Mouse (Mus musculus) thymus, adult 2 months (tissue): ENCODE results near the gene Gm26920. TPM values are rescaled to one million over a fixed set of nuclear protein-coding genes. Genes with fewer than 3 reads are reported as not detected.
A peak's percentile ranks its signal among the peaks of the same experiment; 100 is the strongest.
"Not testable (repeated sequence)": the region's sequence is repeated elsewhere in the genome, so short reads cannot be mapped to it uniquely, and the experiment has no call there.

ENCODE experiments used
- DNase-seq: peaks from one replicate; pipeline ENCODE4 v3.0.0; 2021
- H3K27ac ChIP-seq: fragments of 200-500 bp; 2 replicates; pipeline ENCODE4 v1.5.1; 2012; ENCODE audit warnings: low read length, control low read depth; ENCODE audit not compliant: control insufficient read depth, insufficient read depth
- H3K27me3 ChIP-seq: fragments of 200-500 bp; 2 replicates; pipeline ENCODE4 v1.6.1; 2012; ENCODE audit warnings: mild to moderate bottlenecking, low read length, moderate library complexity, mixed read lengths; ENCODE audit not compliant: control insufficient read depth, insufficient read depth
- H3K36me3 ChIP-seq: fragments of 200-500 bp; 2 replicates; pipeline ENCODE4 v1.6.1; 2012; ENCODE audit warnings: mild to moderate bottlenecking, low read length, moderate library complexity; ENCODE audit not compliant: control insufficient read depth, insufficient read depth
- H3K4me1 ChIP-seq: fragments of 200-500 bp; replicated peaks from 2 replicates; pipeline ENCODE4 v1.6.1; 2012; ENCODE audit warnings: low read length; ENCODE audit not compliant: control insufficient read depth, insufficient read depth
- H3K4me3 ChIP-seq: fragments of 200-500 bp; 2 replicates; pipeline ENCODE4 v1.5.1; 2012; ENCODE audit warnings: mild to moderate bottlenecking, low read length, control low read depth, moderate library complexity; ENCODE audit not compliant: control insufficient read depth, insufficient read depth
- CTCF ChIP-seq: fragments of 200-500 bp; IDR thresholded peaks from 2 replicates; pipeline ENCODE4 v1.5.1; 2012; ENCODE audit warnings: mild to moderate bottlenecking, control low read depth, low read length, moderate library complexity, borderline replicate concordance; ENCODE audit not compliant: control insufficient read depth, poor library complexity, insufficient read depth; ENCODE audit errors: extremely low read depth
- POLR2A ChIP-seq: fragments of 200-500 bp; IDR thresholded peaks from 2 replicates; pipeline ENCODE4 v1.6.1; 2012; ENCODE audit warnings: mild to moderate bottlenecking, low read length, control low read depth, moderate library complexity; ENCODE audit not compliant: control insufficient read depth, poor library complexity, insufficient read depth; ENCODE audit errors: extremely low read depth
- WGBS: fragments of 180-500 bp; shearing (Covaris S2); methylation state at CpG from one replicate; pipeline ENCODE4 v1.1.7; 2018; 5-methylcytosine and 5-hydroxymethylcytosine counted together
- polyA plus RNA-seq: library from polyadenylated mRNA; depleted of rRNA; stranded (reverse); fragments of >200 nt; gene quantifications from 2 replicates; pipeline ENCODE4 v1.2.3, GENCODE M21; 2012; rRNA removed

The Gm26920 gene
- not detected in 2 replicates for polyA plus RNA-seq

GRCm38 (mm10) chr7:30090092-30090969 lies at the start of gene Gm26920, which contains the start of gene Zfp566:
Gm26920 (minus strand) TSS chr7:30090410.
Zfp566 (minus strand) TSS chr7:30090527.
- TF ChIP-seq POLR2A (peak; percentile 67), CTCF (no peak)
- Histone ChIP-seq H3K4me3 (peak within 1 kb of the TSS; percentile 55), H3K27ac (peak within 1 kb of the TSS; percentile 1; the same call in 1 of the 2 replicates), H3K4me1 (peaks cover 12% of the 10 kb centered on the region), H3K27me3 (no peaks in the 10 kb centered on the region), H3K36me3 (no peaks in the 10 kb centered on the region)
- peak; percentile 95 for DNase-seq
- WGBS, result under 1% methylated on average over 40 of the region's 40 CpGs

- H3K27ac ChIP-seq, result no peak overlapping the region
- H3K27me3 ChIP-seq, result no peaks in the 10 kb centered on the region
- 97% methylated on average over 10 of the region's 10 CpGs for WGBS
- peaks cover 36% of the 10 kb centered on the region for H3K36me3 ChIP-seq
- no peak overlapping the region for H3K4me3 ChIP-seq
- H3K4me1 ChIP-seq, result no peaks in the 10 kb centered on the region
- no peak for DNase-seq
- TF ChIP-seq CTCF (no peak), POLR2A (no peak)
These were observed 46.6 kb upstream of the Gm26920 start for GRCm38 (mm10) chr7:30136826-30137225.

- Histone ChIP-seq H3K36me3 (peaks cover 65% of the 10 kb centered on the region), H3K4me3 (no peak overlapping the region)
- 92% methylated on average over 4 of the region's 4 CpGs for WGBS
These were observed 42.2 kb upstream of the Gm26920 start for GRCm38 (mm10) chr7:30132396-30132795.

GRCm38 (mm10) chr7:30129900-30130299 lies 39.7 kb upstream of the Gm26920 start:
- H3K36me3 ChIP-seq, result peaks cover 67% of the 10 kb centered on the region
- WGBS, result 98% methylated on average over 8 of the region's 8 CpGs

More at GRCm38 (mm10) chr7:30132396-30132795, 42.2 kb upstream of the Gm26920 start:
- H3K4me1 ChIP-seq, result no peaks in the 10 kb centered on the region
- H3K27ac ChIP-seq, result no peak overlapping the region
- no peak for TF ChIP-seq POLR2A
- TF ChIP-seq CTCF, result no peak
- no peak for DNase-seq
- no peaks in the 10 kb centered on the region for H3K27me3 ChIP-seq

GRCm38 (mm10) chr7:30122188-30122530 lies 31.9 kb upstream of the Gm26920 start:
- H3K27ac ChIP-seq, result no peak overlapping the region
- H3K36me3 ChIP-seq, result peaks cover 9% of the 10 kb centered on the region
- peak overlapping the region; percentile 92 for H3K4me3 ChIP-seq
- H3K4me1 ChIP-seq, result peaks cover 5% of the 10 kb centered on the region
- WGBS, result under 1% methylated on average over 15 of the region's 15 CpGs
- TF ChIP-seq CTCF (no peak), POLR2A (no peak)
- H3K27me3 ChIP-seq, result no peaks in the 10 kb centered on the region
- DNase-seq, result no peak

More at GRCm38 (mm10) chr7:30129900-30130299, 39.7 kb upstream of the Gm26920 start:
- Histone ChIP-seq H3K4me3 (no peak overlapping the region), H3K27ac (no peak overlapping the region), H3K27me3 (no peaks in the 10 kb centered on the region), H3K4me1 (no peaks in the 10 kb centered on the region)
- TF ChIP-seq CTCF, result no peak
- no peak for TF ChIP-seq POLR2A
- no peak for DNase-seq

- H3K4me3 ChIP-seq, result peak within 1 kb of the TSS; percentile 92
- H3K27ac ChIP-seq, result 0 out of 2 replicates have a peak within 1 kb of the TSS, but pooled peaks have one; percentile 9
- WGBS, result under 1% methylated on average over 61 of the region's 61 CpGs
- peaks cover 5% of the 10 kb centered on the region for H3K4me1 ChIP-seq
- no peaks in the 10 kb centered on the region for H3K27me3 ChIP-seq
- peak; percentile 92 for DNase-seq
- peaks cover 4% of the 10 kb centered on the region for H3K36me3 ChIP-seq
- TF ChIP-seq POLR2A, result peak; percentile 92
- peak; percentile 62; the same call in 1 of the 2 replicates for TF ChIP-seq CTCF
These were observed 31.3 kb upstream of the Gm26920 start, which contains the start of gene Zfp382 for GRCm38 (mm10) chr7:30121308-30122187. Zfp382 (plus strand) TSS chr7:30121942.

GRCm38 (mm10) chr7:30117935-30118334 lies 27.7 kb upstream of the Gm26920 start:
- not testable (repeated sequence) for H3K4me1 ChIP-seq, H3K4me3 ChIP-seq, H3K27ac ChIP-seq, H3K36me3 ChIP-seq, H3K27me3 ChIP-seq, DNase-seq
- 97% methylated on average over 12 of the region's 12 CpGs for WGBS
